Mouse (Mus musculus): ENCODE measurements at regions not wholly inside any gene's neighbourhood (a gene's known extent, or its start where the extent isn't known, plus 50 kb on each side); places are given as distances from the start of the nearest gene placed in this dataset.

DNA sequence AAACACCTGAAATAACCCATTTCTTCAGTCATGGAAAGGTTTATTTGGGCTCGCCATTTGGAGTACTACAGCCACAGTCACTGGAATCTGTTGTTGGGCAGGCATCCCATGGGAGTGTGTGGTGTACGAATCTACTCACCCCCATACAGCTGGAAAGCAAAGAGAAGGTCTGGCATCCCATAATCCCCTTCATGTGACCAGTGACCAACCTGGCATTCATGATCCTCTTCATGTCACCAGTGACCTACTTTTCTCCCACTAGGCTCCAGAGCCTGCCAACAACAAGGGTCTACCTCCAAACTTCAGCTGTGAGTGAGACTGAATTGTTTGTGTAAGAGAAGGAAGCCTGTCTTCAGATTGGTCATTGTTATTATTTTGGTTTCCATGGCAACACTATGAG lies 409.0 kb downstream of the Prdm2 start:
- no peak for DNase-seq (ENCODE audit: low read depth in 3 of 3, low spot score in 3 of 3)
- 41% methylated on average over 2 of the region's 2 CpGs for WGBS (ENCODE audit: insufficient replicate concordance)

DNA sequence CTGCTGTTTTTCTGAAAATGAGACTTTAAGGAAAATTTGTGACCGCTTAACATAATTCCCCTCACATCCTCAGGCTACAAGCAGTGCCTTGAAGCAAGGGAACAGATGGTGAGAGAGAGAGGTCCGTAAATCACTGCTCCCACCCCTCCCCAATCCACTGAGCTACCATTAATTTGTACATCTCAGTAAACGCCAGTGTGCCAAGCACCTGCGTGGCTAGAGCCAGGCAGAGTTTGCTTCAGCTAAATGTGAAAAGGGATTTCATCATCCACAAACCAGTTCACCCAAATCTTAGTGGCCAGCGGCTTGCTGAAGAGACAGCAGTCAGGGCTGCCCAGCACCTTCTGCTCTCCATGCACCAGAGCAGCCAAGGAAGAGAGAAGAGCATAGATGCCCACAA lies 413.5 kb downstream of the Prdm2 start:
- Histone ChIP-seq H3K27me3 (ENCODE audit: control insufficient read depth, insufficient read depth, low read length) (no peaks in the 10 kb centered on the region), H3K27ac (no peak overlapping the region), H3K4me1 (replicated peaks; ENCODE audit: control insufficient read depth in 2 of 2, insufficient read depth in 2 of 2, low read length in 1 of 2) (no peaks in the 10 kb centered on the region), H3K4me2 (ENCODE audit: low read depth) (no peak overlapping the region), H3K9me3 (ENCODE audit: control insufficient read depth, low read length) (no peaks in the 10 kb centered on the region), H3K36me3 (replicated peaks; ENCODE audit: control insufficient read depth, insufficient read depth, low read depth) (no peaks in the 10 kb centered on the region), H3K4me3 (ENCODE audit: insufficient read depth in 1 of 2, low read depth in 2 of 2, low read length in 2 of 2) (no peak overlapping the region), H3K9ac (replicated peaks) (no peak overlapping the region)
- ATAC-seq (ENCODE audit: insufficient read depth) (no peak), DNase-seq (ENCODE audit: low read depth in 3 of 3, low spot score in 3 of 3) (no peak)
- TF ChIP-seq CTCF (IDR thresholded peaks at IDR 0.05; ENCODE audit: low read depth) (no peak), EP300 (IDR thresholded peaks at IDR 0.05; ENCODE audit: low read depth) (no peak)
- WGBS (ENCODE audit: insufficient replicate concordance): 43% methylated on average over 5 of the region's 5 CpGs

More for the DNA sequence above, 409.0 kb downstream of the Prdm2 start:
- no peak for TF ChIP-seq CTCF (IDR thresholded peaks at IDR 0.05; ENCODE audit: low read depth)
- H3K4me2 ChIP-seq (ENCODE audit: low read depth): no peak overlapping the region
- H3K27ac ChIP-seq: no peak overlapping the region
- no peaks in the 10 kb centered on the region for H3K9me3 ChIP-seq (ENCODE audit: control insufficient read depth, low read length)
- no peak for ATAC-seq (ENCODE audit: insufficient read depth)
- no peaks in the 10 kb centered on the region for H3K36me3 ChIP-seq (replicated peaks; ENCODE audit: control insufficient read depth, insufficient read depth, low read depth)
- no peaks in the 10 kb centered on the region for H3K4me1 ChIP-seq (replicated peaks; ENCODE audit: control insufficient read depth in 2 of 2, insufficient read depth in 2 of 2, low read length in 1 of 2)
- no peak overlapping the region for H3K4me3 ChIP-seq (ENCODE audit: insufficient read depth in 1 of 2, low read depth in 2 of 2, low read length in 2 of 2)
- no peak overlapping the region for H3K9ac ChIP-seq (replicated peaks)
- H3K27me3 ChIP-seq (ENCODE audit: control insufficient read depth, insufficient read depth, low read length): no peaks in the 10 kb centered on the region

DNA sequence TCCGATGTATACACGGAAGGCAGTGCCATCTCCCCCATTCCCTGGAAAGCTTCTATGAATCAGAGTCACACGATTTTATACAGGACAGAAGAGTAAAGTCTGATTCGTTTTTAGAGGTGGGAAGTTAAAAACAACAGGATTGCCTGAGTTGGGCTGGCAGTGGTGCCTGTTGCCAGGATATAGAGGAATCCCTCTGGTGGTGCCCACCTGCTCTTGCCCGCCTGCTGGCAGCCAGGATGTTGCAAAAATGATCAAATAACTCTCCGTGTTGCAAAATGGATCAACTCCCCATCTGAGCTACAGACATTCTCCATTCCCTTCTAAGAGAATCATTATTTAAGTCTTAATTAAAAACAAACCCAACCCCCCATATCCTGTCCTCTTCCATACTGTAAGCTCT lies 414.0 kb downstream of the Prdm2 start:
- no peak overlapping the region for H3K27ac ChIP-seq
- ATAC-seq (ENCODE audit: insufficient read depth): no peak
- TF ChIP-seq EP300 (IDR thresholded peaks at IDR 0.05; ENCODE audit: low read depth) (no peak), CTCF (IDR thresholded peaks at IDR 0.05; ENCODE audit: low read depth) (no peak)
- no peak overlapping the region for H3K4me2 ChIP-seq (ENCODE audit: low read depth)
- 44% methylated on average over 6 of the region's 6 CpGs for WGBS (ENCODE audit: insufficient replicate concordance)
- H3K36me3 ChIP-seq (replicated peaks; ENCODE audit: control insufficient read depth, insufficient read depth, low read depth): no peaks in the 10 kb centered on the region
- no peaks in the 10 kb centered on the region for H3K4me1 ChIP-seq (replicated peaks; ENCODE audit: control insufficient read depth in 2 of 2, insufficient read depth in 2 of 2, low read length in 1 of 2)
- no peak overlapping the region for H3K4me3 ChIP-seq (ENCODE audit: insufficient read depth in 1 of 2, low read depth in 2 of 2, low read length in 2 of 2)
- DNase-seq (ENCODE audit: low read depth in 3 of 3, low spot score in 3 of 3): no peak
- H3K27me3 ChIP-seq (ENCODE audit: control insufficient read depth, insufficient read depth, low read length): no peaks in the 10 kb centered on the region
- no peaks in the 10 kb centered on the region for H3K9me3 ChIP-seq (ENCODE audit: control insufficient read depth, low read length)
- H3K9ac ChIP-seq (replicated peaks): no peak overlapping the region

DNA sequence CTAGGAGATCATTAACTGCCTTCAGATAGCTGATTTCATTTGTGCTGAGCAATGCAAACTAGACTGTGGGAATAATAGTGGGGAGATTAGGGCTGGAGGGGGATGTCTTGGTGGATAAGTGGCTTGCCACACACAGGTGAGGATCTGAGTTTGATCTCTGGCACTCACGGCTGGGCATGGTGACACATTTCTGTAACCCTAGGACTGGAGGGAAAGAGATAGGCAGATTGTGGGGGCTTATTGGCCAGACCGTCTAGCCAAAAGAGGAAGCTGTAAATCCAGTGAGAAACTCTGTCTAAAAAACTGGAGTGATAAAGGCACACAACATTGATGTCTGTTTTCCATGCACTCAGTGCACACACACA lies 420.2 kb downstream of the Prdm2 start:
- ATAC-seq (ENCODE audit: insufficient read depth) (no peak), DNase-seq (ENCODE audit: low read depth in 3 of 3, low spot score in 3 of 3) (no peak)
- Histone ChIP-seq H3K9me3 (ENCODE audit: control insufficient read depth, low read length) (no peaks in the 10 kb centered on the region), H3K4me1 (replicated peaks; ENCODE audit: control insufficient read depth in 2 of 2, insufficient read depth in 2 of 2, low read length in 1 of 2) (no peaks in the 10 kb centered on the region), H3K27ac (no peak overlapping the region), H3K9ac (replicated peaks) (no peak overlapping the region), H3K36me3 (replicated peaks; ENCODE audit: control insufficient read depth, insufficient read depth, low read depth) (no peaks in the 10 kb centered on the region), H3K4me3 (ENCODE audit: insufficient read depth in 1 of 2, low read depth in 2 of 2, low read length in 2 of 2) (no peak overlapping the region), H3K4me2 (ENCODE audit: low read depth) (no peak overlapping the region), H3K27me3 (ENCODE audit: control insufficient read depth, insufficient read depth, low read length) (no peaks in the 10 kb centered on the region)
- 15% methylated on average over 2 of the region's 2 CpGs for WGBS (ENCODE audit: insufficient replicate concordance)
- no peak for TF ChIP-seq CTCF (IDR thresholded peaks at IDR 0.05; ENCODE audit: low read depth)
- no peak for TF ChIP-seq EP300 (IDR thresholded peaks at IDR 0.05; ENCODE audit: low read depth)

DNA sequence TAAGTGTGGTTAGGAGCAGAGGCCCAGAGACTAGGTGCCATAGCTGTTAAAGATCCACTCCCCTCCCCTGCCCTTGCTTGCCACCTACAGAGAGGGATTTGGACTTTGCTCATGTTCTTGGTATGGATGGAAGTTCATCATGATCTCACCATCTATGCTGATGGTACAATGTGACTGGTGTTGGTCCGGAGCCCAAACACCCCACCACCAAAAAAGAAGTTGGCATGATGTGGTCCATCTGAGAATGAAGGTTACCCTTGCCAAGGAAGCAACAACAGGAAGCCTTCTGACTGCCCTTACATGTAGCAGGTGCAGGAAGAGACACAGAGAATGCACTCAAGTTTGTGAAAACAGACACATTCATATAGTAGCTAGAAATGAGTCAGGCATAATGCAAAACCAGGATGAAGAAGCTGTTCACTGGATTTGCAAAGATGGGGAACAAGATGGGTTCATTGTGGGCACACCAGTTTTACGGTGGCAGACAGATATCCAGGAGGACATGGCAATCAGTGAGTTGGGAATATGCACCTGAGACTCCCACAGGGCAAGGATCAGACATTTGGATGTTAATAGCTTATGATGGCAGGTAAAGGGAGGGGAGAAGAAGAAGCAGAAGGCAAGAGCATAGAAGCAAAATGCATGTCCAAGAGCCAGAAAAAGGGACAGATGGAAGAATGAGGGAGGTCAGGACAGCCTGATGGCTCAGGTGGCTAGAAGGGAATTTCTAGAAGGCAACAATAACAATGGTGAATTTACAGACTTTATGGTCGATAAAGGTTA lies 420.8 kb downstream of the Prdm2 start:
- DNase-seq (ENCODE audit: low read depth in 3 of 3, low spot score in 3 of 3) (no peak), ATAC-seq (ENCODE audit: insufficient read depth) (no peak)
- Histone ChIP-seq H3K9me3 (ENCODE audit: control insufficient read depth, low read length) (no peaks in the 10 kb centered on the region), H3K36me3 (replicated peaks; ENCODE audit: control insufficient read depth, insufficient read depth, low read depth) (no peaks in the 10 kb centered on the region), H3K9ac (replicated peaks) (no peak overlapping the region), H3K27me3 (ENCODE audit: control insufficient read depth, insufficient read depth, low read length) (no peaks in the 10 kb centered on the region), H3K4me3 (ENCODE audit: insufficient read depth in 1 of 2, low read depth in 2 of 2, low read length in 2 of 2) (no peak overlapping the region), H3K27ac (no peak overlapping the region), H3K4me2 (ENCODE audit: low read depth) (no peak overlapping the region), H3K4me1 (replicated peaks; ENCODE audit: control insufficient read depth in 2 of 2, insufficient read depth in 2 of 2, low read length in 1 of 2) (no peaks in the 10 kb centered on the region)
- no peak for TF ChIP-seq EP300 (IDR thresholded peaks at IDR 0.05; ENCODE audit: low read depth)
- 40% methylated on average over 3 of the region's 3 CpGs for WGBS (ENCODE audit: insufficient replicate concordance)

All from liver, embryonic 14.5 days (tissue).